Mouse (Mus musculus) mature B cell (primary cell): Measurements from ENCODE around the gene Nuf2.

Experiments
- in situ Hi-C: fragments of 300-500 bp; cut with MboI; formaldehyde crosslinking; loops from 2 replicates; pipeline ENCODE4 v1.14.3; 2019

The Nuf2 gene

GRCm38 (mm10) chr1:169471185-169471584 is 60.1 kb downstream of the Nuf2 start:
- in situ Hi-C loops = no loop called here

- in situ Hi-C loops = no loop called here
Measured at GRCm38 (mm10) chr1:169467791-169468190, 63.5 kb downstream of the Nuf2 start.

DNA sequence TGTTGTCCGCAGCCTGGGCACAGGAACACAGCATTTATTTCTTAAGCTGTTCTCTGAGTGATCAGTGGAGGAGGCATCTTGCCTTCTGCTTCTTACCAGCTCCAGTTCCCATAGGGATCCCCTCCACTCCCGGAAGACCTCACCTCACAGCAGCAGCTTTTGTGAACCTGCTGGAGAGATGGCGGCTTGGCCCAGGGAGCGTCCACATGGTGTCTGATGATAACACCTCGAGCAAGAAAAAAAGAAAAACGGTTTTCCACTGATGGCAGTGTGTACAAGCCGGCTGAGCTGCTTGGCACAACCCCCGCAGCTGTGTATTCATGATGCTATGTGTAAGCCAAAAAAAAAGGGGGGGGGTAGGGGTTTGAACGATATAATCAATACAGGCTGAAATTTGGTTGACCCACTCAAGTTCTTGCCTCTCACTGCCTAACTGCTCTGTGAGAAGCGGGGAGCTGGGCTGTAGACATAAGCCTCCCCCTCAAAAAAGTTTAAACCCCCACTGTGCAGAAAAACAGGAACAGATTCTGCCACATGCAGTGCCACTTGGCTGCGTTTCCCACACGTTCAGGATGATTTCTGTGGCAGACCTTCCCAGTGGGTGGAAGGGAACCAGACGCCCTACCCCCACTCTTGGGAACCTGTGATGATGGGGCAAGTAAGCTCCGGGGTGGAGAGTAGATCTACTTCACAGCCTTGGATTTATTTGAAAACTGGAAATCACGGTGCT is 68.7 kb downstream of the Nuf2 start:
- in situ Hi-C loops = no loop called here

- in situ Hi-C loops = no loop called here
Measured at GRCm38 (mm10) chr1:169459071-169459782, 72.0 kb downstream of the Nuf2 start.
